Mouse (Mus musculus): Measurements from ENCODE around the gene Fam205c.

- no peak for TF ChIP-seq CTCF (IDR thresholded peaks at IDR 0.05; ENCODE audit: low read depth)
- TF ChIP-seq EP300 (optimal IDR thresholded peaks at IDR 0.05) = no peak
These were observed 1.1 kb downstream of the Fam205c start for GRCm38 (mm10) chr4:42872746-42873435.
